Mouse (Mus musculus) olfactory bulb, adult 2 months (tissue): ENCODE measurements around the gene 2210011C24Rik. TPM values are rescaled to one million over a fixed set of nuclear protein-coding genes. Genes with fewer than 3 reads are reported as not detected.
"Not testable (repeated sequence)": the region's sequence is repeated elsewhere in the genome, so short reads cannot be mapped to it uniquely, and the experiment has no call there.

ENCODE experiments used
- H3K27ac ChIP-seq: fragments of 200-500 bp; 2 replicates; pipeline ENCODE4 v1.5.1; 2012; ENCODE audit warnings: low read depth, low read length; ENCODE audit not compliant: insufficient read depth
- H3K4me1 ChIP-seq: fragments of 200-500 bp; 2 replicates; pipeline ENCODE4 v1.6.1; 2012; ENCODE audit warnings: low read length; ENCODE audit not compliant: control insufficient read depth, insufficient read depth
- H3K4me3 ChIP-seq: fragments of 200-500 bp; 2 replicates; pipeline ENCODE4 v1.5.1; 2012; ENCODE audit warnings: mild to moderate bottlenecking, low read depth, low read length, moderate library complexity; ENCODE audit not compliant: insufficient read depth
- CTCF ChIP-seq: fragments of 200-500 bp; IDR thresholded peaks from 2 replicates; pipeline ENCODE4 v1.5.1; 2012; ENCODE audit warnings: low read depth, mild to moderate bottlenecking, low read length, moderate library complexity; ENCODE audit not compliant: insufficient read depth
- POLR2A ChIP-seq: fragments of 200-500 bp; IDR thresholded peaks from 2 replicates; pipeline ENCODE4 v1.6.1; 2012; ENCODE audit warnings: mild to moderate bottlenecking, low read depth, low read length, moderate library complexity; ENCODE audit not compliant: insufficient read depth
- WGBS: fragments of 180-500 bp; shearing (Covaris S2); methylation state at CpG from one replicate; pipeline ENCODE4 v1.1.7; 2018; 5-methylcytosine and 5-hydroxymethylcytosine counted together
- polyA plus RNA-seq: library from polyadenylated mRNA; stranded (reverse); fragments of >200 nt; gene quantifications from 2 replicates; pipeline ENCODE4 v1.2.4, GENCODE M21; 2012; ENCODE audit warnings: low replicate concordance; ENCODE audit not compliant: missing spikeins, insufficient read depth, insufficient read length

The 2210011C24Rik gene
- polyA plus RNA-seq, 1 experiment, result not detected

- WGBS, result under 1% methylated on average over 58 of the region's 103 CpGs
- peaks cover 12% of the 10 kb centered on the region for H3K4me1 ChIP-seq
Observed at GRCm38 (mm10) chr8:83996567-83997505, 15.1 kb downstream of the 2210011C24Rik start.

DNA sequence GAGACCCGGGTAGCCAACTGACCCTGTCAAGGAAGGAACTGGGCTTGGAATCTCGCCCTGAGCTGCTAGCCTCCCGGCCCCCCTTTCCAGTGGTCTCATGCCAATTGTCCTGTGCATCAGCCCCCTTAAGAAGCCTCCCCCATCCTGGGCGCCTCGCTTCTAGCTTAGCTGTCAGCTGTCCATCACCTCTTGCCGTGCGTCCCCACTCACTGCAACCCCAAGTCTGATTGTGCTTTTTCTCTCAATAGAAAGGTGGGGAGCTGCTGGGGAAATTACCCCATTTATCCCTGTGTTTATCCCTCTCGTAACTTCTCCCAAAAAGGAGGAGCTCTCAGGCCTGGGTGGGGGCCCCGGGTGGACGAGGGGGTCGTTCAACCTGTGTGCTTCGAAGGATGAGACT lies 16.0 kb downstream of the 2210011C24Rik start:
- TF ChIP-seq CTCF (no peak), POLR2A (no peak)
- Histone ChIP-seq H3K4me1 (peaks cover 12% of the 10 kb centered on the region), H3K4me3 (no peak overlapping the region), H3K27ac (no peak overlapping the region)
- WGBS, result 27% methylated on average over 12 of the region's 12 CpGs

More at GRCm38 (mm10) chr8:83996567-83997505, 15.1 kb downstream of the 2210011C24Rik start:
- peak overlapping the region; percentile 77 for H3K4me3 ChIP-seq
- peak overlapping the region; percentile 42 for H3K27ac ChIP-seq
- TF ChIP-seq CTCF (no peak), POLR2A (peak; percentile 55)

DNA sequence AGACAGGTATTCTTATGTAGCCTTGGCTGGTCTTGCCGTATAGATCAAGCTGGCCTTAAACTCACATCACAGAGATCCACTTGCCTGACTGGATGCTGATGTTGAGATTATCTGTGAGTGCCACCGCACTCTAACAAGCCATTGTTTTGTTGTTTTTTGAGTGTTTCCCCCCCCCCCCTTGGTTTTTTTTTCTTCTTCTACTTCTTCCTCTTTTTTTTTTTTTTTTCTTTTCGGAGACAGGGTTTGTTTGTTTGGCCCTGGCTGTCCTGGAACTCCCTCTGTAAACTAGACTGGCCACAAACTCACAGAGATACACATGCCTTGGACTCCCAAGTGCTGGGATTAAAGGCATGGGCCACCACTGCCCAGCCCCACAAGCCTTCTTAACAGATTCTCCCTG lies 17.9 kb downstream of the 2210011C24Rik start:
- 80% methylated on average over 3 of the region's 3 CpGs for whole genome bisulfite sequencing
- TF ChIP-seq CTCF (no peak), POLR2A (no peak)
- H3K4me1 ChIP-seq, result peaks cover 7% of the 10 kb centered on the region

GRCm38 (mm10) chr8:83992488-83992887 lies 19.5 kb downstream of the 2210011C24Rik start:
- Histone ChIP-seq H3K4me1 (no peaks in the 10 kb centered on the region), H3K27ac (no peak overlapping the region), H3K4me3 (no peak overlapping the region)
- 91% methylated on average over 2 of the region's 2 CpGs for WGBS
- TF ChIP-seq POLR2A (no peak), CTCF (no peak)

More for the DNA sequence above, 17.9 kb downstream of the 2210011C24Rik start:
- Histone ChIP-seq H3K27ac (no peak overlapping the region), H3K4me3 (no peak overlapping the region)

- H3K27ac ChIP-seq, result no peak overlapping the region
- no peaks in the 10 kb centered on the region for H3K4me1 ChIP-seq
- 95% methylated on average over 14 of the region's 14 CpGs for WGBS
- H3K4me3 ChIP-seq, result no peak overlapping the region
- TF ChIP-seq CTCF (no peak), POLR2A (no peak)
Observed at GRCm38 (mm10) chr8:83990170-83990569, 21.8 kb downstream of the 2210011C24Rik start.

GRCm38 (mm10) chr8:83989243-83989642 lies 22.7 kb downstream of the 2210011C24Rik start:
- Histone ChIP-seq H3K27ac (no peak overlapping the region), H3K4me3 (no peak overlapping the region), H3K4me1 (no peaks in the 10 kb centered on the region)
- 85% methylated on average over 7 of the region's 7 CpGs for WGBS
- TF ChIP-seq CTCF, result no peak
- TF ChIP-seq POLR2A, result no peak

- not testable (repeated sequence) for H3K4me3 ChIP-seq, H3K4me1 ChIP-seq, H3K27ac ChIP-seq
- 95% methylated on average over 2 of the region's 2 CpGs for WGBS
Observed at GRCm38 (mm10) chr8:83983222-83983621, 28.7 kb downstream of the 2210011C24Rik start.

DNA sequence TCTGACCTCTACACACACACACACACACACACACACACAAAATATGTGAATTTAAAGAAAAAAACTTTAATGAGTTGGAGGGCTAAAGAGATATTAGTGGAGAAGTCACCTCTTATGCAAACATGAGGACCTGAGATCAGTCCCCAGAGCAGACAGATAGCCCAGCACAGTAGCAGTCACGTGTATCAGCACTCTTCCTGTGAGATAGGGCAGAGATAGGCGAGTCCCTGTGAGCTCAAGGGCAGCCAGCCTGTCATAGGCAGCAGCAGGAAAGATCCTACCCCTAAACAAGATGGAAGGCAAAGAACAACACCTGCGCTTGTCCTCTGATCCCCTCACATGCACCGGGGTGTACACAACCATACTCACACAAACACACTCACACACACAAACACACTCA lies 29.5 kb downstream of the 2210011C24Rik start:
- TF ChIP-seq POLR2A (no peak), CTCF (no peak)
- H3K4me3 ChIP-seq, result no peak overlapping the region
- peaks cover 11% of the 10 kb centered on the region for H3K4me1 ChIP-seq
- 90% methylated on average over 4 of the region's 4 CpGs for WGBS
- no peak overlapping the region for H3K27ac ChIP-seq

DNA sequence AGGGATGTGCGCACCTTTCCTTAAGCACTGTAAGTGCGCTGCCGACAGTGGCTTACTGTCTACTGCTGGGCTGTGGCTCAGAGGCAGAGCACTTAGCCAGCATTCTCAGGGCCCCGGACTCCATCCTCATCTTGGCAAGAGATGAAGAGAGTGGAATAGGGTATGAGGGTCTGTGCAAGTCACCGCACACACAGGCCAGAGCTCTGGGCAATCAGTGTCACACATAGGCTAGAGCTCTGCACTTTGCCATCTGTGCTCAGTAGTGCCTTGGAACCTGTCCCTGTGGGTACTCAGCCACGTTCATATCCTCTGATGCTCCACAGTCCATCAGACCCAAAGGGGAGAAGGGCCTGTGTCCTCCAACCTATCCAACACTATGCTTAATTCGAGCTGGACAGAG lies 30.4 kb downstream of the 2210011C24Rik start:
- WGBS, result 91% methylated on average over 7 of the region's 7 CpGs
- H3K27ac ChIP-seq, result no peak overlapping the region
- H3K4me1 ChIP-seq, result peaks cover 20% of the 10 kb centered on the region
- no peak overlapping the region for H3K4me3 ChIP-seq
- TF ChIP-seq POLR2A, result no peak
- TF ChIP-seq CTCF, result no peak
